Mouse (Mus musculus): ENCODE measurements at regions not wholly inside any gene's neighbourhood (a gene's known extent, or its start where the extent isn't known, plus 50 kb on each side); places are given as distances from the start of the nearest gene placed in this dataset.
A peak's percentile ranks its signal among the peaks of the same experiment; 100 is the strongest.

GRCm38 (mm10) chr7:39596403-39596802 lies 78.8 kb downstream of the Zfp619 start:
- no peak for DNase-seq

- DNase-seq = no peak
Measured at GRCm38 (mm10) chr7:39613767-39614166, 96.2 kb downstream of the Zfp619 start.

GRCm38 (mm10) chr7:39615092-39615491 lies 97.5 kb downstream of the Zfp619 start:
- DNase-seq = no peak

DNA sequence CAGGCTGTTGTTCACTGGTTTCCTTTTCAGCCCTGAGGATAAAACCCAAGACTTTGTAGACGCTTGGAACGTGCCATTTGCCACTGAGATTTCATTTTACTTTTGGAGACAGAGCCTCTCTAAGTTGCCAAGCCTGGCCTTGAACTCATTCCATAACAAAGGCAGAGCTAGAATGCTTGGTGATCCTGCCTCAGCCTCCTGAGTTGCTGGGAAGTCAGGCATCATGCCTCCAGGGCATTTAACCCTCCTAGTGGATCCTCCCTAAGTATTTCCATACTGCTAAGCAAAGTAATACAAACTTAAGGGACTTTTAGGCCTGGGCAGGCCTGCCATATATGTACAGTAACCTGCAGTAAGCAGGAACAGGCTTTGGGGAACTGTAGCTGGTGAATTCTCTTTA lies 104.2 kb downstream of the Zfp619 start:
- no peak for DNase-seq

GRCm38 (mm10) chr7:39632836-39633235 lies 115.3 kb downstream of the Zfp619 start:
- peak; percentile 25 for DNase-seq

DNA sequence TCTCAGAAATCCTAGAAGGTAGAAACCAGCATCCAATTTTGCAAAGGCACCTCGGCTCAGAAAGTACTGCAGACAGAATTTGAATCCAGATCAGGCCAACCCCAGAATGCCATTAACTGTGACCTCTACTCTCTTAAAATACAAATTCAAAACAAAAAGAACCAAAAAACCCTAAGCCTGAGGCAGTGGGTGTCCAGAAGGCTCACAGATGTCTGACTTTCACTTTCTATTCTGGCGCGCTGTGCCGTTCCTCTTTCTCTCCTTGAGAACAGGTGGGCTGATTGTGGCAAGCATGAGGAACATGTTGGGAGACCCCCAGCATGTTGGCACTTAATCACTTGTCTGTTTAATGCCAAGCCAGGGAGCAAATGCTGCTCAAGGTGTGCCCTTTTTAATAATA lies 124.8 kb downstream of the Zfp619 start:
- DNase-seq = no peak

DNA sequence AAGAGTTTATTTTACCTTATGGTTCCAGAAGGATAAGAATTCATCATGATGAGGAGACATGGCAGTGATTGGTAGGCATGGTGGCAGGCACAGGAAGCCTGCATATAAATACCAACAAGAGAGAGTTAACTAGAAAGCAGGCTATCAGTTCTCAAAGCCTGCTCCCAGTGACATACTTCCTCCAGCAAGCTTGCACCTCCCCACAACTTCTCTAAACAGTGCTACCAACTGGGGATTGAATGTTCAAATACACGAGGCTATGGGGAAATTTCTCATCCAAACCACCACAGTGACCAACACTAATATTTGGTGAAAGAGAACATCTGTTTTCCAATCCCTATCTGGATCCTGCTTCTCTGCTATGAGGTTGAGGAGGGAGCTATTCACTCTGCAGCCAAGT lies 125.8 kb downstream of the Zfp619 start:
- DNase-seq = no peak

DNA sequence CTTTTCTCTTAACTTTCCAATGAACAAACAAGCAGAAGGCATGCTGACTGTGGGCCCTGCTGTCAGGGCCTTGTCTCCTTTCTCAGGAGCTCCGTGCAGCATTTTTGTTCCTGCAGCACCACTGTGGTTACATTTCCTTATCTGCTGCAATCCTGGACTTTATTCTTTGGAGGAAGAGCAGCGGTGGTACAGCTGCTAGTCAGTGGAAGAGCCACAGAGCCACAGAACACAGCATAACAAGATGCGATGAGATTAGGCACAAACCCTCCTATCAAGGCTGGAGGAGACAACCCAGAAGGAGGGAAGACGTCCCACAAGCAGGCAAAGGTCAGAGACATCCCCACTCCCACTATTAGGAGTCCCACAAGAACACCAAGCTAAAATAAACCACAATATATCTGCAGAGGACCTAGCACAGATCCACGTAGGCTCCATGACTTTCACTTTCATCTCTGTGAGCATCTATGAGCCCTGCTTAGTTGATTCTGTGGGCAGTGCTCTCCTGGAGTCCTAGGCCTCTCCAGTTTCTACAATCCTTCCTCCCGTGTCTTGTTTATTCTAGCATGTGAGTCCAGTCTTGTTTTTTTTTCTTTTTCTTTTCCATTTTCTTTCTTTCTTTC lies 133.0 kb downstream of the Zfp619 start:
- DNase-seq = no peak

- no peak for DNase-seq
Measured at GRCm38 (mm10) chr7:39654563-39655286, 137.2 kb downstream of the Zfp619 start.

DNA sequence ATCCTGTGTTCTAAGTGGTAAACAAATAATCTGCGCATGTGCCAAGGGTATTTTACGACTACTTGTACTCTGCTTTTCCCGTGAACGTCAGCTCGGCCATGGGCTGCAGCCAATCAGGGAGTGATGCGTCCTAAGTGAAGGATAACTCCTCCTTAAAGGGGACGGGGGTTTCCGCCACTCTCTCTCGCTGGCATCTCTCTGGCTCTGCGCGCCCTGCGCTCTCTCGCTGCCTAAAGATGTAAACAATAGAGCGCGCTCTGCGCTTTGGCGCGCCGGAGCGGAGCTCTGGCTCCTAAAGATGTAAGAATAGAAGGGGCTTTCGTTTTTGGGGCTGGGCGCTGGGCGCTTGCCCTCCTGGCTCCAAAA lies 137.7 kb downstream of the Zfp619 start:
- peak; percentile 52 for DNase-seq

DNA sequence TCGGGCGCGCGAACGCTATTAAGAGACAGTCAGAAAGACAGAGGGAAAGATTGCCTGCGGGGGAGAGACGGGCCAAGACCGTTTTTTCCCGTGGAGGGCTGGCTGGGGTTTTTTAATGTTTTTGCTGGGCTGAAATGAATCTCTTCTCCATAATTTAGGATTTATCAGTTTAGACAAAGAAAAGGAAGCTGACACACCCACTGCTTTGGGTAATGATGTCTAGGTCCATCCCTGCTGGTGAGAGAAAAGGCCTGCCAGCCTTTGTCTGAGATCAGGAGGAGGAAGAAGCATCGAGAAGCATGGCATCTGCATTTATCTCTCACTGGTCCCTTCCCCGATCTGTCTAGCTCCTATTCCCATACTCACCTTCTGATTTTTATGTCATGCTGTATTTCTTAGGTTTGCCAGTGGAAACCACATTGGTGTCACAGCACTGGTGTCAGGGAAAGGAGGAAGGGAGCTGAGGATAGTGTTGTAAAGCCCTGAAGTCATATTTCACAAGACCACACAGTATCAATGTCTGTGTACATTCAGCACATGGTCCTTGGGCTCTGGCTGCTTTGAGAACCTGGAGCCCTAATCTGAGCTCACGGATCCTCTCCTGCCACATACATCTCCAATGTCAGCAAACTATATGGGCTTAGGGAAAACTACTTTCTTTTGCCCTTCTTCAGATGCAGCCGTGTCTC lies 138.3 kb downstream of the Zfp619 start:
- no peak for DNase-seq

DNA sequence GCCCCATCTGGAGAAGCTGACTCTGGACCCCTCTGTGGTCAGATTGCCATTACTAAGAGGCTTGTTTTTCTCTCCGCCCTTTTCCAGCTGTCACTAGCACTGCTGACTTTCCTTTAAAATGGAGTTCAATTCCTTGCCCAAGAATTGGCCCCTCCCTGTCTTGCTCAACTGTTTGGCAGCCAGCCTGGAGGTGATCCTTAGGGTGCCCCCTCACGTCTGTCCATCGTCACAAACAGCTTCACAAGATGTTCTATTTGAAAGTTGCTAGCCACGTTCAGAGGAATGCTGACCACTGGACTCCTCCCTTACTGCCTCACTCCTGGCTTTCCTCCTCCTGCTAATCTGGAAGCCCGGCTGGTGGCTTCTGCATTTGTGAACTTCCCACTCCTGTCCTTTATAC lies 142.0 kb downstream of the Zfp619 start:
- no peak for DNase-seq

- peak; percentile 15 for DNase-seq
Measured at GRCm38 (mm10) chr7:39675124-39675846, 157.7 kb downstream of the Zfp619 start.

- DNase-seq = no peak
Measured at GRCm38 (mm10) chr7:39675847-39676238, 158.3 kb downstream of the Zfp619 start.

- DNase-seq = no peak
Measured at GRCm38 (mm10) chr7:39680411-39680810, 162.8 kb downstream of the Zfp619 start.

GRCm38 (mm10) chr7:39696589-39696988 lies 179.0 kb downstream of the Zfp619 start:
- DNase-seq = no peak

DNA sequence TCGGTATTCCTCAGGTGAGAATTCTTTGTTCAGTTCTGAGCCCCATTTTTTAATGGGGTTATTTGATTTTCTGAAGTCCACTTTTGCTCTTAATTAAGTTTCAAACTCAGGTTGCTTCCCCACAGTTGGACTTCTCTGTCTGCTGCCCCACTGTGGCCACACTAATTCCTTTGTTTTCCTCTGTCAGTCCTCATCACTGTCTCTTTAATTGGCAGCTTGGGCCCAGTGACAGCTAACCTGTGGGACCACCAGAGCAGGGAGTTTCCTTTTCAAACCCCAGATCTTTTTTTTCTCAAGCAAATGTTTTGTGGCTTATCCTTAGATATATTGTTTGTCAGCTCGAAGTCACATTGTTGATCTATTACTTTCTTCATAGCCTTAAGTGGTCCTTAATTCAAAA lies 183.9 kb downstream of the Zfp619 start:
- DNase-seq = no peak

DNA sequence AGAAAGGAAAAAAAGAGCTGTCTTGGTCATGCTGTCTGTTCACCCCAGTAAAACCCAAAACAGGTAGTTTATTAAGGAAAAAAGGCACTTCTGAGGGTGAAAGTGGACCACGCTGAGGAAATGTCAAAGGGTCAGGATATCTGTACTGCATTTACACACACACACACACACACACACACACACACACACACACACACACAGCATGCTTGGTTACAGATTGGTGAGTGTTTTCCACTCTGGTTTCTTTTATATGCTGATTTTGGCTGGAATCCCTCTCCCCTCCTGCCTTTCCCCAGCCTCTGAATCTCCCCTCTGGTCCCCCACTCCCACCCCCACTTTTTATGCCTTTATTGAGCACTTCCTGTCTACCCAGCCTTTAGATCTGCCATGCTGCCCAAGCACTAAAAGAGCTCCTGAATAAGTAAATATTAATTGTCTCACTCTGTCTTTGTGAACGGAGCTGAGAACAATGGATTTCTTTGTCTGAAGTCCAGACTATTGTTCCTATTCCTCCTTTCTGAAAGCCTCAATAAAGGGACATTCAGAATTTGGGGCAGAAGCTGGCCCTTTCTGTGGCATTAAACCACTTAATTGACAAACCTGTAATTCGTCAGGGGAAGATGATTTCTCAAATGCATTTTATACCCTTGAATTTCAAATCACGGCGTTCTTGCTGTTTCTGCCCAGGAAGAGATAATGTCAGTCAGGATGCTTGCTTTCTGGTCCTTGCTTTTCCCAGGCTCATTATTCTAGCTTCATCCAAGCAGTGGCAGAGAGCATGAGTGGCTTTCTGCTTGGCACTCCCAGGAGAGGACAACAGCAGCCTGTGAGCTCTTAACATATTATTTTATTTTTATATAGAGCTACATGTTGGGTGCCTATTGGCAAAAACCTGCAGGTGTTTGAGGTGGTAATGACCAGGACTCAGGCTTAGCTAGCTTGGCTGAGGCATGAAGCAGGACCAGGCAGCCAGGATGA lies 187.8 kb downstream of the Zfp619 start:
- DNase-seq = no peak

DNA sequence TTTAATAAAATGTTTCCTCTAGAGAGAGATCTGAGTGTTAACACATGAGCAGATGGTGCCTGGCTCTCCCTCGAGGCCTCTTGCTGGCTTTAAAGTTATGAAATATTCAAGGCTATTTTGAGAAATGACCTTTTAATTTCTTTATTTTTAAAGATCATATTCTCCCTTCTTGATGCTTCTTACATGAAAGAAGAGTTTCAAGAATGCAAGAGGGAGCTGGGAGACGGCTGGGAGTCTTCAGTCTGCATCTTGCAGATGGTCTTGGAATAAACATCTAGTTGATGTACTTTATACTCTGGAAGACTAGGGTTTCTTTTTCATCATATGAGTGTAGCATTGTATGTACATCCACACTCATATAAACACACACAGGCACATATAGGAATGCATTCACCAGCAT lies 189.0 kb downstream of the Zfp619 start:
- DNase-seq = peak; percentile 9

GRCm38 (mm10) chr7:39716340-39717150 lies 199.0 kb downstream of the Zfp619 start:
- peak; percentile 13 for DNase-seq

- no peak for DNase-seq
Measured at GRCm38 (mm10) chr7:39727935-39728557, 210.5 kb downstream of the Zfp619 start.

Data from kidney, postnatal 10 days (tissue).